Mouse (Mus musculus): ENCODE data around the gene Usp39. TPM values are rescaled to one million over a fixed set of nuclear protein-coding genes. Genes with fewer than 3 reads are reported as not detected.
A peak's percentile ranks its signal among the peaks of the same experiment; 100 is the strongest.

Gene Usp39
- polyA plus RNA-seq, 1 experiment from 2014 or later, result 20.1 TPM

DNA sequence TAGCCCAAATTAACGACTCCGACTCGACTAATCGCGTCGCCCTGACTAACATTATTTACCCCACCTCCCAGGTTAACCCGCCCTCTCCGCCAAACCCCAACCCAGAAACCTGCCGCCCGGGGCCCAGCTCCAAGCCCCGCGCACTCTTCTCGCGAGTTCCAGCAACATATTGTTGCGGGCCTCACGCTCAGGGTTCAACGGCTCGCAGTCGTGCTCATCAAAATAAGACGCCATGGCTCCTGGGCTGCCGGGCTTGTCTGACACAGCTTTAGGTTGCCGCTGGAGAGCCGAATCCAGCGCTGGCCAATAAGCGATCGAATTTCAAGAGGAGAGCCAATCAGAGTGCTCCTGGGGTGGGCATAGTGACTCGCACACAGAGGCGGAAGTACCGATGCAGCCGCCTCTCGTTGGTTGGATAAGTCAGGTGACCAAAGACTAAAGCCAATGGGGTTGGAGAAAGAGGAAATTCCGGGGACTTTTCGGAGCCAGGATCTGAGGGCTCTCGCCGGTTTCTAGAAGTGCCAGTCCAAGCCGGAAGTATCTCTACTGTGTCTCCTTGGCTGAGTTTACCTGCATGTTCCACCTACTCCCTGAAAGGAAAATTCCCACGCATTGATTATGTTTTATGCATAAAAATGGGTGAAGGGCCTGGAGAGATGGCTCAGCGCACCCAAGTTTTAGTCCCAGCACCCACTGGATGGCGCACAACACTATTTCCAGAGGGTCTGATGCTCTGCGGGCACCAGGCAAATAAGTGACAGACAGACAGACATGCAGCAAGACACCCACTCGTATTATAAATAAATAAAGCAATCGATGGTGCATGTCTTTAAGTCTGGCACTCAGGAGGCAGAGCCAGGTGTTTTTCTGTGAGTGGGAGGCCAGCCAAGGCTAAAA is 17.4 kb upstream of the Usp39 start:
- Histone ChIP-seq H3K4me3 (ENCODE audit: low read depth, low read length) (peak overlapping the region; percentile 71), H3K27me3 (ENCODE audit: control insufficient read depth, insufficient read depth, low read length) (no peaks in the 10 kb centered on the region), H3K36me3 (ENCODE audit: control insufficient read depth, insufficient read depth, low read length) (0 out of 2 replicates have a peak, but pooled peaks cover 4% of the 10 kb centered on the region), H3K9ac (ENCODE audit: low read length) (peak overlapping the region; percentile 74), H3K4me2 (replicated peaks; ENCODE audit: low read depth) (peak overlapping the region; percentile 82), H3K4me1 (replicated peaks; ENCODE audit: control insufficient read depth, insufficient read depth) (peaks cover 9% of the 10 kb centered on the region), H3K27ac (replicated peaks) (peak overlapping the region; percentile 87), H3K9me3 (ENCODE audit: control insufficient read depth, low read length) (no peaks in the 10 kb centered on the region)
- peak; percentile 97 for ATAC-seq (ENCODE audit: low FRiP score, low TSS enrichment)
- TF ChIP-seq EP300 (optimal IDR thresholded peaks at IDR 0.05), result peak; percentile 74
- TF ChIP-seq CTCF (IDR thresholded peaks at IDR 0.05; ENCODE audit: low read depth), result peak; percentile 64
- under 1% methylated on average over 42 of the region's 42 CpGs for WGBS
- peak; percentile 96 for DNase-seq (ENCODE audit: low spot score)

DNA sequence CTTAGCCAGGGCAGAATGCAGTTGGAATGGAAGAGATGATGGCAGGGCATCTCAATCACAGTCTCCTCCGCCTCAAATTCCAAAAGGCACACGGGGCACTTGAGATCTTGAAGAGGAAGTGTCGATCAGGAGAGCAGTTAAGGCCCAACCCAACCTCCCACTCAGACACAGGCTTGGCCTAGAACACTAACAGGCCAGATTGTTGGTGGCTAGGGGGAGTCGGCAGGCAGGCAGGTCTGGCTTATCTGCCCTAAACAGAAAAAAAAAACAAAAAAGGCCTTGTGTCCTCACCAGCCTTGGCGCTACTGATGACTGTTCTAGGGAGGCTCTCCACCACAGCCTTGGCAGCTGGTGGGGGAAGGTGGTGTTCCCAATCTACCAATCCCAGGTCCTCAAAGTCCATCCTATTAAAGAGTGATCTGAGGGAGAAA is 16.2 kb upstream of the Usp39 start:
- Histone ChIP-seq H3K27me3 (ENCODE audit: control insufficient read depth, insufficient read depth, low read length) (no peaks in the 10 kb centered on the region), H3K4me2 (replicated peaks; ENCODE audit: low read depth) (peak overlapping the region; percentile 82), H3K27ac (replicated peaks) (no peak overlapping the region), H3K36me3 (ENCODE audit: control insufficient read depth, insufficient read depth, low read length) (0 out of 2 replicates have a peak, but pooled peaks cover 4% of the 10 kb centered on the region), H3K4me1 (replicated peaks; ENCODE audit: control insufficient read depth, insufficient read depth) (peaks cover 9% of the 10 kb centered on the region), H3K9me3 (ENCODE audit: control insufficient read depth, low read length) (no peaks in the 10 kb centered on the region), H3K9ac (ENCODE audit: low read length) (peak overlapping the region; percentile 74; the same call in 1 of the 2 replicates), H3K4me3 (ENCODE audit: low read depth, low read length) (peak overlapping the region; percentile 71)
- ATAC-seq (ENCODE audit: low FRiP score, low TSS enrichment) (no peak), DNase-seq (ENCODE audit: low spot score) (no peak)
- TF ChIP-seq EP300 (optimal IDR thresholded peaks at IDR 0.05) (no peak), CTCF (IDR thresholded peaks at IDR 0.05; ENCODE audit: low read depth) (no peak)
- 46% methylated on average over 5 of the region's 5 CpGs for WGBS

DNA sequence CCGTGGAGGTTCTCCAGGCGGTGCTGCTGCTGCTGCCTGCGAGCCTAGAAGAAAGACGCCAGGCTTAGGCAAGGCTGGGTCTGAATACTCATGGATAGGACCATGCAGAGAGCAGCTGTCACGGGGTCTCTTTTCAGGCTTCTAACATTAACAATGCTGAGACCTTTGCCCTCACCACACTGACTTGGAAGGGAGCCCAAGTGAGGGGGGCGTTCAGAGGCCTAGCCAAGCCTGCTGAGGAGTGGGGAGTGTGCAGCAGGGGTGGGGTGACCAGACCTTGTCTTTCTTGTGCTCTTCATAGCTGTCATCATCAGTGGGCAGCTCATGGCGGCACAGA is 15.6 kb upstream of the Usp39 start:
- WGBS, result 38% methylated on average over 7 of the region's 7 CpGs
- H3K4me3 ChIP-seq (ENCODE audit: low read depth, low read length), result no peak overlapping the region
- H3K36me3 ChIP-seq (ENCODE audit: control insufficient read depth, insufficient read depth, low read length), result 0 out of 2 replicates have a peak, but pooled peaks cover 4% of the 10 kb centered on the region
- no peak overlapping the region for H3K27ac ChIP-seq (replicated peaks)
- H3K9ac ChIP-seq (ENCODE audit: low read length), result no peak overlapping the region
- DNase-seq (ENCODE audit: low spot score), result no peak
- ATAC-seq (ENCODE audit: low FRiP score, low TSS enrichment), result no peak
- H3K9me3 ChIP-seq (ENCODE audit: control insufficient read depth, low read length), result no peaks in the 10 kb centered on the region
- H3K4me2 ChIP-seq (replicated peaks; ENCODE audit: low read depth), result peak overlapping the region; percentile 82; the same call in 1 of the 2 replicates
- TF ChIP-seq CTCF (IDR thresholded peaks at IDR 0.05; ENCODE audit: low read depth) (no peak), EP300 (optimal IDR thresholded peaks at IDR 0.05) (no peak)
- peaks cover 9% of the 10 kb centered on the region for H3K4me1 ChIP-seq (replicated peaks; ENCODE audit: control insufficient read depth, insufficient read depth)
- H3K27me3 ChIP-seq (ENCODE audit: control insufficient read depth, insufficient read depth, low read length), result no peaks in the 10 kb centered on the region

DNA sequence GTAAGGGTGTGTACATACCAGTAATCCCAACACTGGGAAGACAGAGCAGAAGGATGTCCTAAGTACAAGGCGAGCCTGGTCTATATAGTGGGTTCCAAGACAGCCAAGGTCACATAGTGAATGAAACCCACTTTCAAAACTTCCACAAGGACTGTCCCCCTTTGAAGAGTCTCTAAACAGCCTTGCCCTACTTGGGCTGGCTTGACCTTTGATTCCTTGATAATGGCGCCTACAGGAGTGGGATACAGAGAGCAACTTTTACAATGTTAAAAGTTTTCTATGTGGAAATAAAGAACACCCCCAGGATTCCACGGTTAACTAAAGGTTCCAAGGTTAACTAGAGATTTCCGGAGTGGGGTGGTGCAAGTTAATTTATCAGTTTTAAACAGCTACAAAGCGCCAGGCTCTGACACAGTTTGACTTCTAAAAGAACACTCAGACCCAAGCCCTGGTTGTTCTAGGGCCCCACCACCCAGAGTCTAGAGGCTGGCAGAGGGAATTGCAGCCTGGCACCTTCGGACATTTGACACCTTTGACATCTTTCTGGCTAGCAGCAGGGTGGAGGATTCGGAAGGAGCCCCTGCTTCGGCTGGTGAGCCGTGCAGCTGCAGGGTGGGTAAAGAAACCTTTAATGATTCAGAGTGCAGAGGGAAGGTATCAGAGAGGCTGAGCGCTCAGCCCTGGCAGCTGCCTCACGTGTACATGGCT is 15.1 kb upstream of the Usp39 start:
- no peak for TF ChIP-seq EP300 (optimal IDR thresholded peaks at IDR 0.05)
- TF ChIP-seq CTCF (IDR thresholded peaks at IDR 0.05; ENCODE audit: low read depth), result no peak
- Histone ChIP-seq H3K4me3 (ENCODE audit: low read depth, low read length) (no peak overlapping the region), H3K4me1 (replicated peaks; ENCODE audit: control insufficient read depth, insufficient read depth) (peaks cover 9% of the 10 kb centered on the region), H3K27ac (replicated peaks) (no peak overlapping the region), H3K9me3 (ENCODE audit: control insufficient read depth, low read length) (no peaks in the 10 kb centered on the region), H3K36me3 (ENCODE audit: control insufficient read depth, insufficient read depth, low read length) (0 out of 2 replicates have a peak, but pooled peaks cover 4% of the 10 kb centered on the region), H3K9ac (ENCODE audit: low read length) (no peak overlapping the region), H3K4me2 (replicated peaks; ENCODE audit: low read depth) (peak overlapping the region; percentile 82; the same call in 1 of the 2 replicates), H3K27me3 (ENCODE audit: control insufficient read depth, insufficient read depth, low read length) (no peaks in the 10 kb centered on the region)
- DNase-seq (ENCODE audit: low spot score), result no peak
- WGBS, result 63% methylated on average over 11 of the region's 11 CpGs
- no peak for ATAC-seq (ENCODE audit: low FRiP score, low TSS enrichment)

DNA sequence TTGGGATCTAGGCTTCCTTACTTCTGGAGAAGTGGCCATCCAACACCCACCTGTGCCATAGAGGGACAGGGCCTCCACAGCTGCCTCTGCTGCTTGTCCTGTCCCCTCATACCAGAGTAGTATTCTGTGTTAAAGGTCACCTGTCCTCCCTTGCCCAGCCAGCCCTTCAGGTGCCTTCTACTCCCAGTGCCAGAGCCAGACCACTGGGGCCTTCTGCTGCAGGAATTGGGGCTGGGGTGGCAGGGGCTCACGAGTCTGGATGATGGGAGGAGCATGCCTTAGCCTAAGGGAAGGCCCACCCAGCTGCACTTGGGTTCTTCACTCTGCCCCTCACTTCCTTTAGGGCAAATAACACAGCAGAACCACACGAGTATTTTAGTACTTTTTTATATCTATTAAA is 14.4 kb upstream of the Usp39 start:
- Histone ChIP-seq H3K9ac (ENCODE audit: low read length) (no peak overlapping the region), H3K36me3 (ENCODE audit: control insufficient read depth, insufficient read depth, low read length) (0 out of 2 replicates have a peak, but pooled peaks cover 4% of the 10 kb centered on the region), H3K27ac (replicated peaks) (no peak overlapping the region), H3K9me3 (ENCODE audit: control insufficient read depth, low read length) (no peaks in the 10 kb centered on the region), H3K4me2 (replicated peaks; ENCODE audit: low read depth) (no peak overlapping the region), H3K4me3 (ENCODE audit: low read depth, low read length) (no peak overlapping the region), H3K27me3 (ENCODE audit: control insufficient read depth, insufficient read depth, low read length) (no peaks in the 10 kb centered on the region), H3K4me1 (replicated peaks; ENCODE audit: control insufficient read depth, insufficient read depth) (peaks cover 13% of the 10 kb centered on the region)
- 75% methylated on average over 2 of the region's 2 CpGs for WGBS
- DNase-seq (ENCODE audit: low spot score), result no peak
- ATAC-seq (ENCODE audit: low FRiP score, low TSS enrichment), result no peak
- no peak for TF ChIP-seq CTCF (IDR thresholded peaks at IDR 0.05; ENCODE audit: low read depth)
- no peak for TF ChIP-seq EP300 (optimal IDR thresholded peaks at IDR 0.05)

Measured in stomach, postnatal 0 days (tissue).